Mouse (Mus musculus) embryo, embryonic 11 days (tissue): ENCODE data around the gene Wscd2.
A peak's percentile ranks its signal among the peaks of the same experiment; 100 is the strongest.
"Not testable (repeated sequence)": the region's sequence is repeated elsewhere in the genome, so short reads cannot be mapped to it uniquely, and the experiment has no call there.

ENCODE experiments used
- DNase-seq: peaks from one replicate; pipeline ENCODE4 v3.0.0-alpha.2; 2015

The Wscd2 gene

GRCm38 (mm10) chr5:113585619-113586457, 95.7 kb downstream of the Wscd2 start:
- DNase-seq = not testable (repeated sequence)

- DNase-seq = not testable (repeated sequence)
Measured at GRCm38 (mm10) chr5:113586458-113586849, 96.3 kb downstream of the Wscd2 start.

GRCm38 (mm10) chr5:113590010-113590640, 100.0 kb downstream of the Wscd2 start:
- no peak for DNase-seq

- DNase-seq = no peak
Measured at GRCm38 (mm10) chr5:113591166-113591565, 101.0 kb downstream of the Wscd2 start.

GRCm38 (mm10) chr5:113591751-113592230, 101.7 kb downstream of the Wscd2 start:
- DNase-seq = peak; percentile 76

GRCm38 (mm10) chr5:113593911-113594705, 104.0 kb downstream of the Wscd2 start:
- no peak for DNase-seq

GRCm38 (mm10) chr5:113596252-113596651, 106.1 kb downstream of the Wscd2 start:
- no peak for DNase-seq

GRCm38 (mm10) chr5:113596780-113597353, 106.7 kb downstream of the Wscd2 start:
- no peak for DNase-seq

- DNase-seq = no peak
Measured at GRCm38 (mm10) chr5:113600181-113600580, 110.0 kb downstream of the Wscd2 start.

GRCm38 (mm10) chr5:113600803-113601202, 110.7 kb downstream of the Wscd2 start:
- DNase-seq = no peak

- DNase-seq = no peak
Measured at GRCm38 (mm10) chr5:113603471-113603870, 113.3 kb downstream of the Wscd2 start.

- DNase-seq = no peak
Measured at GRCm38 (mm10) chr5:113604758-113605157, 114.6 kb downstream of the Wscd2 start.

GRCm38 (mm10) chr5:113606121-113606520, 116.0 kb downstream of the Wscd2 start:
- no peak for DNase-seq

GRCm38 (mm10) chr5:113606961-113607785, 117.0 kb downstream of the Wscd2 start:
- no peak for DNase-seq

GRCm38 (mm10) chr5:113607941-113608431, 117.9 kb downstream of the Wscd2 start:
- peak; percentile 65 for DNase-seq

- no peak for DNase-seq
Measured at GRCm38 (mm10) chr5:113608511-113608910, 118.4 kb downstream of the Wscd2 start.

GRCm38 (mm10) chr5:113609891-113610290, 119.8 kb downstream of the Wscd2 start:
- DNase-seq = no peak

GRCm38 (mm10) chr5:113610490-113610889, 120.4 kb downstream of the Wscd2 start:
- DNase-seq = no peak

GRCm38 (mm10) chr5:113611131-113611530, 121.0 kb downstream of the Wscd2 start:
- DNase-seq = no peak

GRCm38 (mm10) chr5:113611771-113612233, 121.7 kb downstream of the Wscd2 start:
- no peak for DNase-seq

GRCm38 (mm10) chr5:113618716-113619115, 128.6 kb downstream of the Wscd2 start:
- DNase-seq = no peak

GRCm38 (mm10) chr5:113619151-113619550, 129.0 kb downstream of the Wscd2 start:
- no peak for DNase-seq
